Mouse (Mus musculus) lung, adult 2 months (tissue): ENCODE measurements at regions not wholly inside any gene's neighbourhood (a gene's known extent, or its start where the extent isn't known, plus 50 kb on each side); places are given as distances from the start of the nearest gene placed in this dataset.

Source experiments
- CTCF ChIP-seq: fragments of 200-500 bp; IDR thresholded peaks from 2 replicates; pipeline ENCODE4 v1.5.1; 2011; ENCODE audit warnings: mild to moderate bottlenecking, low read length, control low read depth; ENCODE audit not compliant: insufficient read depth
- POLR2A ChIP-seq: fragments of 200-500 bp; IDR thresholded peaks from 2 replicates; pipeline ENCODE4 v1.6.1; 2011; ENCODE audit warnings: low read depth, mild to moderate bottlenecking, control low read depth, low read length, borderline replicate concordance; ENCODE audit errors: extremely low read depth

- TF ChIP-seq CTCF (no peak), POLR2A (no peak)
Observed at GRCm38 (mm10) chr17:79784256-79784870, 69.5 kb upstream of the Cyp1b1 start.
